Mouse (Mus musculus) cerebellum, adult 2 months (tissue): ENCODE data around the gene Alpl.

Source experiments
- CTCF ChIP-seq: fragments of 200-500 bp; IDR thresholded peaks from 2 replicates; pipeline ENCODE4 v1.5.1; 2011; ENCODE audit warnings: low read depth, mild to moderate bottlenecking, control low read depth, low read length, moderate library complexity, borderline replicate concordance; ENCODE audit not compliant: insufficient read depth
- POLR2A ChIP-seq: fragments of 200-500 bp; IDR thresholded peaks from 2 replicates; pipeline ENCODE4 v1.6.1; 2011; ENCODE audit warnings: low read length, control low read depth, borderline replicate concordance; ENCODE audit not compliant: insufficient read depth

DNA sequence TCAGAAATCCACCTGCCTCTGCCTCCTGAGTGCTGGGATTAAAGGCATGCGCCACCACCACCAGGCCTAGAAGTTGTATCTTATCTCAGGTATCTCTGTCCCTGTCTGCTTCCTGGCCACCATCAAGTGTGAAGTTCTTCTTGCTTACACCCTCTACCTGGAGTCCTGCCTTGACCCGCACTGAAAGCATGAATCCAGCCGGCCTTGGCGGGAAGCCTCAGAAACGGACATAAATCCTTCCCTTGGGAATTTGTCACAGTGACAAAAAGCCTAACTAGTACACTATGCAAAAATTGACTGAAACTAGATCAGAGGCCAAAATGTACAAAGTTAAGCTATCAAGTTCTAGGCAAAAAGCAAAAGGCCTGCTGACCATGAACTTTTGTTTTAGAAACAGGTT is 26.4 kb upstream of the Alpl start:
- no peak for TF ChIP-seq POLR2A
- no peak for TF ChIP-seq CTCF
